Mouse (Mus musculus) liver, postnatal 0 days (tissue): ENCODE data around the gene Slc25a27. TPM values are rescaled to one million over a fixed set of nuclear protein-coding genes. Genes with fewer than 3 reads are reported as not detected.
A peak's percentile ranks its signal among the peaks of the same experiment; 100 is the strongest.

Experiments
- ATAC-seq: fragments of 200-750 bp; cut with Nextera tagmentation; 2 replicates; pipeline ENCODE4 v1.8.0; 2017; ENCODE audit warnings: mild to moderate bottlenecking, moderate library complexity
- DNase-seq: peaks from one replicate; pipeline ENCODE4 v3.0.0-alpha.2; 2016
- H3K27ac ChIP-seq: fragments of 300-500 bp; sonication (generic); 2 replicates; pipeline ENCODE4 v1.5.1; 2014; ENCODE audit warnings: antibody characterized with exemption, moderate library complexity, mild to moderate bottlenecking, low read depth
- H3K27me3 ChIP-seq: fragments of 300-500 bp; sonication (generic); 2 replicates; pipeline ENCODE4 v1.6.1; 2014; ENCODE audit warnings: low read length, control low read depth, mixed read lengths; ENCODE audit not compliant: insufficient read depth
- H3K36me3 ChIP-seq: fragments of 300-500 bp; sonication (generic); replicated peaks from 2 replicates; pipeline ENCODE4 v1.6.1; 2014; ENCODE audit warnings: mild to moderate bottlenecking, control low read depth, low read length, moderate library complexity, mixed read lengths; ENCODE audit not compliant: insufficient read depth
- H3K4me1 ChIP-seq: fragments of 300-500 bp; sonication (generic); 2 replicates; pipeline ENCODE4 v1.6.1; 2014; ENCODE audit warnings: antibody characterized with exemption, mild to moderate bottlenecking, control low read depth; ENCODE audit not compliant: insufficient read depth
- H3K4me2 ChIP-seq: fragments of 300-500 bp; sonication (generic); 2 replicates; pipeline ENCODE4 v1.6.1; 2014; ENCODE audit warnings: low read depth, mild to moderate bottlenecking, low read length, moderate library complexity, mixed read lengths
- H3K4me3 ChIP-seq: fragments of 300-500 bp; sonication (generic); 2 replicates; pipeline ENCODE4 v1.5.1; 2014; ENCODE audit warnings: low read depth, low read length
- H3K9ac ChIP-seq: fragments of 300-500 bp; sonication (generic); replicated peaks from 2 replicates; pipeline ENCODE4 v1.6.1; 2014; ENCODE audit warnings: mild to moderate bottlenecking, moderate library complexity
- H3K9me3 ChIP-seq: fragments of 300-500 bp; sonication (generic); 2 replicates; pipeline ENCODE4 v1.6.1; 2016; ENCODE audit warnings: mild to moderate bottlenecking, control low read depth, low read length, mixed read lengths
- CTCF ChIP-seq: sonication (generic); IDR thresholded peaks from 2 replicates; pipeline ENCODE4 v1.5.1; 2016; ENCODE audit warnings: antibody characterized with exemption, low read depth
- EP300 ChIP-seq: IDR thresholded peaks from 2 replicates; pipeline ENCODE4 v1.6.1; 2016; ENCODE audit warnings: antibody characterized with exemption, low read depth, mild to moderate bottlenecking
- WGBS: fragments of 180-500 bp; shearing (Covaris S2); extraction: QIAGEN DNeasy Blood & Tissue Kit; methylation state at CpG from one replicate; pipeline ENCODE4 v1.1.7; 2014; ENCODE audit not compliant: insufficient replicate concordance; 5-methylcytosine and 5-hydroxymethylcytosine counted together
- polyA plus RNA-seq: library from polyadenylated mRNA; unstranded; fragments of >200 nt; fragmentation: Nextera tagmentation; extraction: Ambion mirVana; gene quantifications from 2 replicates; pipeline ENCODE4 v1.2.1, GENCODE M21; 2015

Slc25a27 gene
- polyA plus RNA-seq, 1 experiment from 2014 or later = 1.8 TPM

GRCm38 (mm10) chr17:43677317-43677716 lies 10.3 kb upstream of the Slc25a27 start:
- no peak for ATAC-seq

GRCm38 (mm10) chr17:43676241-43676640 lies 9.2 kb upstream of the Slc25a27 start:
- no peak for ATAC-seq
- Histone ChIP-seq H3K4me2 (no peak overlapping the region), H3K36me3 (peaks cover 9% of the 10 kb centered on the region; the same call in 1 of the 2 replicates), H3K4me1 (peaks cover 23% of the 10 kb centered on the region), H3K27me3 (no peaks in the 10 kb centered on the region), H3K27ac (no peak overlapping the region), H3K9me3 (no peaks in the 10 kb centered on the region), H3K9ac (no peak overlapping the region), H3K4me3 (no peak overlapping the region)
- 81% methylated on average over 1 of the region's 1 CpGs for WGBS
- no peak for DNase-seq
- peak; percentile 36; the same call in 1 of the 2 replicates for TF ChIP-seq CTCF
- TF ChIP-seq EP300 = no peak

More at GRCm38 (mm10) chr17:43677317-43677716, 10.3 kb upstream of the Slc25a27 start:
- H3K4me1 ChIP-seq = peaks cover 23% of the 10 kb centered on the region
- no peak overlapping the region for H3K9ac ChIP-seq
- H3K9me3 ChIP-seq = no peaks in the 10 kb centered on the region
- H3K27ac ChIP-seq = no peak overlapping the region
- DNase-seq = no peak
- H3K36me3 ChIP-seq = peaks cover 9% of the 10 kb centered on the region; the same call in 1 of the 2 replicates
- 42% methylated on average over 1 of the region's 1 CpGs for WGBS
- no peak overlapping the region for H3K4me3 ChIP-seq
- H3K4me2 ChIP-seq = no peak overlapping the region
- no peaks in the 10 kb centered on the region for H3K27me3 ChIP-seq
- TF ChIP-seq CTCF = no peak
- TF ChIP-seq EP300 = no peak

DNA sequence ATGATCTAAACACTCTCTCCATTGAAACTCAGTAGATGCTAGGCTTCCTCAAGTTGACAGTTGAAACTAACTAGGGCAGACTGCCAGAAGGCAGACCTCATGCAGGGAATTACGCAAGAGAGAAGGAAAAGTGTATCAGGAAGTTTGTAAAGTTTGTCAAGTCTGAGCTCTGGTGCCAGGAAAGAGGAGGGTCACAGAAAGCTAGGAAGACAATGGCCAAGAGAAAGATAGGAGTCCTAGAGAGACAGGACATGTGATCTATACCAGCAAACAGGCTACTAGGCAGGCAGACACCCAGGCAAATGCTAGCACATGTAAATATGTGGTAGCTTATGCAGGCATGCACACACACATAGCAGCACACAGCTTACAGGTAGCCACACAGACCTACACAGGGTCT lies 8.2 kb upstream of the Slc25a27 start:
- H3K4me3 ChIP-seq = no peak overlapping the region
- H3K36me3 ChIP-seq = peaks cover 6% of the 10 kb centered on the region; the same call in 1 of the 2 replicates
- no peak overlapping the region for H3K4me2 ChIP-seq
- no peak overlapping the region for H3K9ac ChIP-seq
- peak overlapping the region; percentile 66 for H3K27ac ChIP-seq
- 24% methylated on average over 1 of the region's 1 CpGs for WGBS
- TF ChIP-seq CTCF (no peak), EP300 (no peak; the same call in 1 of the 2 replicates)
- H3K27me3 ChIP-seq = no peaks in the 10 kb centered on the region
- H3K9me3 ChIP-seq = no peaks in the 10 kb centered on the region
- H3K4me1 ChIP-seq = peaks cover 23% of the 10 kb centered on the region
- DNase-seq (peak; percentile 27), ATAC-seq (no peak)

DNA sequence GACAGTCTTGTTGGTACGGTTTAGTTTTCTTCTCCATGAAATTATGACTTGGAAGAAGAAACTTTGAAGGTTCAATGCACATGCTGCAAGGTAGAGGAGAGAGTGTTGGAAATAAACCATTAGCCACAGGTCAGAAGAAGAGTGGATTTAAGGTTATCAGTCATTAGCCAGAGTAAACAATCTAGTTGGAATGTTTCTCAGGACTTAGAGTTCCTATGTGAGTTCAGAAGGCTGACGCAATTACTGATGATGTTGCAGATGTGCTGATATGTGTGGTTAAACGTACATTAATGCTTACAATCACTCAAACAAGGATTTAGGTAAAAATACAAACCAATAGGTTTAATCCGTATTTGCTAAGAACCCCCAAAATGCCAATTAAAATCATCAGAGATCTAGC lies 4.9 kb upstream of the Slc25a27 start:
- Histone ChIP-seq H3K4me2 (peak overlapping the region; percentile 95), H3K9ac (peak overlapping the region; percentile 45), H3K27ac (peak overlapping the region; percentile 91), H3K27me3 (no peaks in the 10 kb centered on the region), H3K4me1 (peaks cover 20% of the 10 kb centered on the region), H3K36me3 (no peaks in the 10 kb centered on the region), H3K9me3 (no peaks in the 10 kb centered on the region), H3K4me3 (no peak overlapping the region)
- peak; percentile 84 for TF ChIP-seq EP300
- TF ChIP-seq CTCF = no peak
- no peak for DNase-seq
- ATAC-seq = peak; percentile 54
- WGBS = 47% methylated on average over 4 of the region's 4 CpGs

DNA sequence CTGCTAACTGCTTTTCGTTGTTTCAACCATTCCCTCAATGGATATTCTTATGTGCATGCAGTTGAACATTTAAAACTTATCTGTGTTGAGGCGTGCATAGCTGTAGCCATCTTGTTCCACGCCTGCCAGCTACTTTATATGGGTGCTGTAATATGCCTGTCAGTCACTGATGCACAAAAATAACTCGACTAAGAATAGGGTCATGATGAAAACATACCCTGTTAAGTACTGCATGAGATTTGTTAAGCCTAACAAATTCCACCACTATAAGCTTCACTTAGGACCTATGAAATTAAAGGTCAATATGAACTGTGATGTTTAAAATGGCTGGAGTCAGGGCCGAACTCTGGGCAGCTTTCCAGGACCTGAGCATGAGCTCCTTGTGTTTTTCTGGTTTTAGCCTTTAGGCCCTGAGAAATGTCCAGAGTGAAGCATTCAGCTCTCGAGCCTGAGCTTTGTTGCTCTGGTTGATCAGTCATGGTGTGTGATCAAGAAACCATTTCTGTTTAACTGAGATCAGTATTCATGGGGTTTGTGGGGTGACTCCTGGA lies 2.2 kb upstream of the Slc25a27 start:
- Histone ChIP-seq H3K27me3 (no peaks in the 10 kb centered on the region), H3K4me2 (peak overlapping the region; percentile 95), H3K36me3 (no peaks in the 10 kb centered on the region), H3K4me3 (peak overlapping the region; percentile 68), H3K9me3 (no peaks in the 10 kb centered on the region), H3K27ac (peak overlapping the region; percentile 91), H3K4me1 (peaks cover 15% of the 10 kb centered on the region), H3K9ac (peak overlapping the region; percentile 50)
- ATAC-seq (no peak), DNase-seq (peak; percentile 53)
- 63% methylated on average over 6 of the region's 6 CpGs for WGBS
- no peak for TF ChIP-seq EP300
- TF ChIP-seq CTCF = no peak

DNA sequence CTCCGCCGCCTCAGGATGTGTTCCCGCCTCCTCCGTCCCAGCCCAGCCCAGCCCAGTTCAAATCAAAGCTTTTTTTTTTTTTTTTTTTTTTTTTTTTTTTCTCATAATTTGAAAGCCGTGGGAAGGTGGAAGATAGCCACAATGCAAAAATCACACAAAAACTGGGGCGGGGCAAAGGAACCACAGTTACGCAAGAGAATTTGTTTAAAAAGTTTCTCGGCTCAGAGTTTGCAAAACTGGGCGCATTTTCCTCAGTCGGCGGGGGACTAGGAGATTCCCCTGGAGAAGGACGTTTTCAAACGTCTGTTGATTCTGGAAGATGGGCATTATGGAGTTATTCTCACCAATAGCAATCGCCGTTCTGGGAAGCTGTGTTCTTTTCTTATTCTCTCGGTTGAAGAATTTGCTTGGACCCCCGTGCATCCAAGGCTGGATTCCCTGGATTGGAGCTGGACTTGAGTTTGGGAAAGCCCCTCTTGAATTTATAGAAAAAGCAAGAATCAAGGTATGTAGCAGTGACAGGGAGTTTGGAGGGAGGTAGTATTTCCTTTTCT lies 353 bp upstream of the Slc25a27 start, which contains the start of gene Cyp39a1:
Gene Cyp39a1 (plus strand): TSS at position 136 of the 554 bp plus-strand sequence.
- no peak for ATAC-seq
- Histone ChIP-seq H3K9ac (peak within 1 kb of the TSS; percentile 66), H3K4me1 (peaks cover 10% of the 10 kb centered on the region), H3K27ac (peak within 1 kb of the TSS; percentile 91), H3K9me3 (no peaks in the 10 kb centered on the region), H3K4me3 (peak within 1 kb of the TSS; percentile 68), H3K36me3 (no peaks in the 10 kb centered on the region), H3K4me2 (peak within 1 kb of the TSS; percentile 95), H3K27me3 (no peaks in the 10 kb centered on the region)
- TF ChIP-seq CTCF (no peak), EP300 (no peak)
- WGBS = 0% methylated on average over 17 of the region's 17 CpGs
- DNase-seq = no peak
